In the genomic region with DNA sequence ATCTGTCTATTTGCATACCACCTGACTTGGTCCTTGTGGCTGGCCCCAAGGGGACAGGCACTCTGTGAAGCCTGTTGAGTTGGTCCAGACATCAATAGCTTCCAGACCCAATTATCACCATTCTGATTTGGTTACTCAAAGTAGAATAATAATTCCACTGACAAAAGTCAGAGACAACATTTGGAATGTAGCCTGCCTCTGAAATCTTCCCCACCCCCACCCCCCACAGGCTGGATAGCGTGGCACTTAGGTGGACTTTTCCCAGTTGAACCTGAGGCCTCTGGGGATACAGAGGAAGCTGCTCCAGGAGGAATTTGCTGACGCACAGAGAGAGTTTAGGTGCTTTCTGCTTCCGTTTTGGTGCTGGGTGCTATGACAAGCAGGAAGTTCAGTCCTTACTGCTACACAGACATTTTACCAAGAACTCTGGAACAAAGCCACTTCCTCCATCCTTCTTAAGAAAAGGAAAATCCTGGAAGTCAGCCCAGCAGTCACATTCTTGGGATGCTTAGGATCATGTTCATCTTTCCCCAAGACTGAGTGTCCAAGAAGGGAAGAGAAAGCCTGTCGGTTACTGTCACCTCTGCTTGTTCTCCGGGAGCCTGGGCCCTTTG, we compare ENCODE assay signal across 8 mouse cellular contexts. TPM values are rescaled to one million over a fixed set of nuclear protein-coding genes. Genes with fewer than 3 reads are reported as not detected.
A peak's percentile ranks its signal among the peaks of the same experiment; 100 is the strongest.
DNase-seq lines count a peak whose midpoint lies in the region.

No protein-coding gene starts in this region.

- peak overlapping the region; percentile 68 for H3K27ac ChIP-seq in forebrain, embryonic 10.5 days

- 75% methylated on average over 5 of the region's 5 CpGs for WGBS in forebrain, embryonic 10.5 days

- H3K27me3 ChIP-seq in forebrain, embryonic 10.5 days (ENCODE audit: poor library complexity, severe bottlenecking), result no peaks in the 10 kb centered on the region

- peak; percentile 21 for DNase-seq in embryo, embryonic 10 days (ENCODE audit: low spot score)
- no peak for DNase-seq in embryo, embryonic 9.5 days (ENCODE audit: extremely low spot score)
- no peak for DNase-seq in forebrain, embryonic 10.5 days (ENCODE audit: extremely low spot score, low spot score)
- peak; percentile 70 for DNase-seq in kidney, adult 11 months
- DNase-seq in lung, postnatal 36 days, result peak; percentile 76
- DNase-seq in left cerebral cortex, adult 18-20 months (ENCODE audit: low spot score in 2 of 2), result no peak
- DNase-seq in right cerebral cortex, postnatal 25 days, result no peak
- no peak for DNase-seq in left cerebral cortex, adult 11 months (ENCODE audit: low spot score)

- no peaks in the 10 kb centered on the region for H3K9me3 ChIP-seq in forebrain, embryonic 10.5 days

- H3K4me3 ChIP-seq in forebrain, embryonic 10.5 days, result no peak overlapping the region

- H3K36me3 ChIP-seq in forebrain, embryonic 10.5 days (replicated peaks), result peaks cover 4% of the 10 kb centered on the region; the same call in 1 of the 2 replicates

- peaks cover 53% of the 10 kb centered on the region for H3K4me1 ChIP-seq in forebrain, embryonic 10.5 days

RNA-seq across cellular contexts. Expression of a gene that starts 36.6 kb away (rescaled TPM):
- 46.5 and 46.8 TPM in 2 replicates for polyA plus RNA-seq in forebrain, embryonic 10.5 days (2016; fragmentation: Nextera tagmentation; extraction: Ambion mirVana)
- 10 to 100 TPM; 13.2 to 15.0 TPM for total RNA-seq in left cerebral cortex, adult 18-20 months (2021)

RNA-seq across cellular contexts. Expression of a gene that starts 51.9 kb away (rescaled TPM):
- 49.0 and 51.5 TPM in 2 replicates for polyA plus RNA-seq in forebrain, embryonic 10.5 days (2016; fragmentation: Nextera tagmentation; extraction: Ambion mirVana)
- 10 to 100 TPM; 38.6 to 38.9 TPM for total RNA-seq in left cerebral cortex, adult 18-20 months (2021)

Comparison
In these comparisons a context has a peak if more than half of its experiments do, and no peak if none do; other contexts are left out.
1. DNase-seq: peak in embryo, embryonic 10 days (single experiment), kidney, adult 11 months (single experiment) and lung, postnatal 36 days (single experiment); none in embryo, embryonic 9.5 days (single experiment), forebrain, embryonic 10.5 days (single experiment), left cerebral cortex, adult 18-20 months (0 of 2), right cerebral cortex, postnatal 25 days (single experiment) and left cerebral cortex, adult 11 months (single experiment).